Mouse (Mus musculus) urinary bladder, postnatal 10 days (tissue): ENCODE results near the gene Ssna1.
A peak's percentile ranks its signal among the peaks of the same experiment; 100 is the strongest.

Experiments used
- DNase-seq: peaks from one replicate; pipeline ENCODE4 v3.0.0; 2022; ENCODE audit warnings: low spot score

Gene Ssna1

DNA sequence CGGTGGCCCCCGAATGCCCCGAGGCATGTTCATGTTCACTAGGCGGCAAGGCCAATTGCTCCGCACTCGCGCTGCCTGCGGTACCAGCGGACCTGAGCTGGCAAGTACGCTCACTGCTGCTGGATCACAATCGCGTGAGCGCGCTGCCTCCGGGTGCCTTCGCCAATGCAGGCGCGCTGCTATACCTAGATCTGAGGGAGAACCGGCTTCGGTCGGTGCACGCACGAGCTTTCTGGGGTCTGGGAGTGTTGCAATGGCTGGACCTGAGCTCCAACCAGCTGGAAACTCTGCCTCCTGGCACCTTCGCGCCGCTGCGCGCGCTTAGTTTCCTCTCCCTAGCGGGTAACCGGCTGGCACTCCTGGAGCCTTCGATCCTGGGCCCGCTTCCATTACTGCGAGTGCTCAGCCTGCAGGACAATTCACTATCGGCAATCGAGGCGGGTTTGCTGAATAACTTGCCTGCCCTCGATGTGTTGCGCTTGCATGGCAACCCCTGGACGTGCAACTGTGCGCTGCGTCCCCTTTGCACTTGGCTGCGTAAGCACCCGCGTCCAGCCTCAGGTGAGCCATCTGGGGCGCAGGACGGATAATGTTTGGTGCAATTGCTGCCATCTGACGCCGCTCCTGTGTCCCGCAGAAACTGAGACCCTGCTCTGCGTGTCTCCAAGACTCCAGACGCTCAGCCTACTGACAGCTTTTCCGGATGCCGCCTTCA is 18.0 kb upstream of the Ssna1 start:
- no peak for DNase-seq

DNA sequence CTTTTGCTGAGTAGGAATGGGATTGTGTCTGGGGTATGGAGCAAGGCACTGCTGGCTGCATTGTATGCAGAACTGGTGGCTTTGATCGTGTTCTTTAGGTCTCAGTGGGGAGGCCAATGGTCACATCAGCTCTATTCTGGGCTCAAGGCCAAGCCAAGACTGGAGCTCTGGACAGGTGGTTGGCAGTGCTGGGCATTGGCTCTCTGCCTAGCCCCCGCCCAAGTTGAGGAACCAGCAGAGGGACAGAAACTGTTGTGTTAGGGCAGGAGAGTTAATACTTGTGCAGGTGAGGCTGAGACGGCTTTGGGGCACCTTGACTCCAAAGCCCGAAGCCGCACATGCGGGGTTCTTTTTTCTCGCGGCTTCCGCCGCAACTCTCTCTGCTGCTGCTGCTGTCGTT is 17.4 kb upstream of the Ssna1 start, which contains the start of gene Lrrc26:
Gene Lrrc26 (plus strand): TSS at position 265 of the 400 bp plus-strand sequence.
- no peak for DNase-seq

DNA sequence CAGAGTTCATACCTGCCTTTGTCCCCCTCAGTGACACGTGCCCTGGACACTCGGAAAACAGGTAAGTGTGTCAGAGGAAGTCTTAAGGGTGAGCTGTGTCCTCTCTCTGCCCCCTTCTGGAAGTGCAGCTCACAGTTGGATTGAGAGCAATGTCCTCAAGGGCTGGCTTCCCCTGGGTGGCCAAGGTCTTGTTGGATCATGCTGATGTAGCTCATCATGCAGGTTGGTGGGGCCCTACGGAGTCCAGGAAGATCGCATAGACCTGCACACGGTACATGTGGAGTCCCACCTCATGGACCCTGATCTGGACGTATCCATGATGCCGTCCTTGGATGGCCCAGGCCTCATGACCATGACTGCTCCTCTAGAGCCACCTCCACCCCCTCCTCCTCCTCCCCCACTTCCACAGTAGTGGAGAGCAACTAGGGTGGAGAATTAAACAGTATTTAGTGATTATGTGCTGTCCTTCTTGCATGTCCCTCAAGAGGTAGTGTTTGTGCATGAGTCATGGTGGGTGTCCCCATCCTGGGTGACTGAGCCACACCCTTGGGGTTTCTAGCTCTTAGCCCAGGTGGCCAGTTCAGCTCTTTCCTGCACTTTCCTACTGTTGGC is 16.6 kb upstream of the Ssna1 start:
- no peak for DNase-seq

DNA sequence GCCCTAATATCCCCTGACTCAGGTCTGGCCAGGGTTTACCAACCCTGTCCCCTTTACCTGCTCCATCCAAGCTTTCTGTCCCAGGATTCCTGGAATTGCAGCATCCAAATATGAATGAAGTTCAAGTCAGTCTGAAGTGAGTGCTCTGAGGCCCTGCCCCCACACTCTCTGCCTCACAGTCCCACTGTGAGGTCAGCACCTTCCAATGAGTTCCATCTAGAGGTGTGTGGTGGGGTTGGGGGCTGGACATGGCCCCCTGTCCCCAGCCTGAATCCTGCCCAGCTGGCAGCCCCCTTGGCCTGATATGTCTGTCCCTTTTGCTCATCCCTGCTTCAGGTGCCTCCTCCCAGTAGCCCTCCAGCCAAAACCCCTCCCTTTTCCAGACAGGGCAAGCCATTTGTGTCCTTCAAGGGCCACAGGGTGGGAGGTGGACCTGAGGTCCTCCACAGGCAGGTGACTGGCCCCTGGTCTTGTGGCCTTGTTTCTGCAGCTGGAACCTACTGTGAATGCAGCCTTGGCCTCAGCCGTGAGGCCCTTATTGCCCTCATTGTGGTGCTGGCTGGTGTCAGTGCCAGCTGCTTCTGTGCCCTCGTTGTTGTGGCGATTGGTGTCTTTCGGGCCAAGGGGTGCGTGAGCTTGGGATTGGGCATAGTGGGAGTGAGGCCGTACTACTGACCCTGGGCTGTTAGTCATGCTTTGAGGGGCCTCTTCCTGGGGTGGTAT is 15.8 kb upstream of the Ssna1 start, which contains the start of gene Tmem210:
Gene Tmem210 (plus strand): TSS at position 219 of the 723 bp plus-strand sequence.
- DNase-seq = no peak

DNA sequence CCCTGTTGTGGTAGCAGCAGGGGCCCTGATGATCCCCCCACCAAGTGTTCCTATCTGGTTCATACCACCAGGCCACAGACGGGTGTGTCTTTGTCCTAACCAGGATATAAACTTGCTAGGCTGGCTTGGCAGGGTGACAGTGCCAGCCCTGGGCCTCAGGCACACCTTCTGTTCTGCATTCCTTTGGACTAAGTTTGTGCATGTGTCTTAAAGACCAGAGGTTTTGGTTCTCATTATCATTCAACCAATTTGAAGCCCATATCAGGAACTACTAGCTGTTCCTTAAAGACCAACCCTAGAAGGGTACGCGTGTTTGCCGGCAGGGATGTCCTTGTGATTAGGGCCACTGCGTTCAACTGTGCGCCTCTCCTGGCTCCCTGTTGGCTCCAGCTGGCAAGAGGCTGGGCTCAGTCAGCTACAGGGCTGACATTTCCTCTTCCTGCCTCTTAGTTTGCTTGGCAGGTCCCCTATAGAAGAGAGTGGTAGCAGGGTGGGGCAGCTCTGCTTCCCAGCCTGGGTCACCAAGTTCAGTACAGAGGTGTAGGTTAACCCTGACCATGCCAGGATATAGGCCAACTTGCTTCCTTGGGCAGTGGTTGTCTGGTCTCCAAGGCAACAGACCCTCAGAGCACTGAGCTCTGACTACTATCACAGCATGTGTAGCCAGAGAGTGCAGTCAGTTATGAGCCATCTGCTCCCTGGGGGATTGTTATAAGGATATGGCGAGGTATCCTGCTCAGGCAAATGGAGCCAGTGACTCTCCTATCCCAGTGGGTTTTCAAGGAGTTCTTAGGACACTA is 14.8 kb upstream of the Ssna1 start:
- no peak for DNase-seq

DNA sequence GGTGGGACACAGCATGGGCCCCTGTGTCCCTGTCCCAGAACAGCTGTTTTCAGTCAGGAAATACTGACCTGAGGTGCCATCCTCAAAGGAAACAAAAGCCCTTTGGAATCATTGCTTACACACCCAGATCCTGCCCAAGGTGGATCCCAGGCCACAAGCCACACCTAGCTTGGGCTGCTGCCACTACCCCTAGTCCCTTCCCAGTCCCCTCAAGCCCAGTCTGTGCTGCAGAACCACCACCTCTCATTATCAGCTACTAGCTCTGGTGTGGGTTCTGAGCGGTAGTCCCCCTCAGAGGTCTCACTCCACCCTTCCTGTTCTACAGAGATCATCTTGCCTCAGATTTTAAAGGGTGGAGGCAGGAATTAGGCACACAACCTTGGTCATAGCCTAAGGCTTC is 14.1 kb upstream of the Ssna1 start:
- no peak for DNase-seq

DNA sequence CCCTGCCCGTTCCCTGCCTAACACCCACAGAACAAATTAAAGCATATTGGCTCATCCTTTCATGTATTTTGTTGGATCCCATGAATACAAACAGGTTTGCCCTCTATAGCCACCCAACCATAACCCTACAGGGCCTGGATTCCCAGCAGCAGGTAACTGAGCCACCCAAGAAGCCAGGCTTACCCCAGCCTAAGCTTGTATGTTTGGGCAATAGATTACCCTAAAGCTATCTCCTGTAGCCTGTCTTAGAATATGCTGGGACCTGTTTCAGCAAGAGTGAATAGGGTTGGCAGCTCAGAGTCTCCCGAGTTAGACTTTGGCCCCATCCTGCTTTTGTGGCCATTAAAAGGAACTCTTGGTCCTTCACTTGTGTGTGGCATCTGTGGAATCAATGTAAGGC is 13.3 kb upstream of the Ssna1 start:
- DNase-seq = no peak

DNA sequence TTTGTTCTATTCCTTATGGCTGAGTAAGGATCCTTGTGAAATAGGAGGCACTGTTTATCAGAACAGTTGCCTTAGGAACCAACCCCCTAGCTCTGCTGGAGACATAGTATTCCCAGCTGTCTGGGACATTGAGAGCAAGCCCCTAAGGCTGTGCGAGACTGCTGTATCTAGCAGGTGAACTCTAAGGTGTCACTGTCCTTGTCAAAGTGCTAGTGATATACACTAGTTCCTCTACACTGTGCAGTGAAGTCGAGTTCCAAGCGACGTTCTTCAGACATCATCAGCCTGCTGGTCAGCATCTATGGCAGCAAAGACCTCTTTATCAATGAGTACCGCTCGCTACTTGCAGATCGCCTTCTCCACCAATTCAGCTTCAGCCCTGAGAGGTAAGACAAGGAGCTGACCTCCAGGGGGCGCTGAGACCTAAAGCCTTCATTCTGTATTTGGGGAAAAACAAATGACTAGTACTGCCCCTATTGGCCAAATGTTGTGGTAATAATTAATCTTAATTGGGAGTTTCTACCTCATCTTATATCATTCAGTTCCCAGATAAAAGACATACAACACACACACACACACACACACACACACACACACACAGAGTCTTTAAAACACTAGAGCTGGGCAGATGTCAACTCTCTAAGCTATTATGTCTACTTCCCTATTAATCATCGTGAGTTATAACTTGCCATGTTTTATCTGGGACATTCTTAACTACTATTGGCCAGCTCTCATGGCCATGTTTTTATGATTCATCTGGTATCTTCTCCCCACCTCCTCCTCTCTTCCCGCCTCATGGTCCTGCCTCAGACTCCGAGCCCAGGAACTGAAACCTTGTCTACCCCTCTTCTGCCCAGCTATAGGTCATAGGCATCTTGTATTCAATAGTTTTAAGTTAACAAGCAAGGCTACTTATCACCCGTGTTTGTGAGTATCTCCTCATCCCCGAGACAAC is 7.0 kb upstream of the Ssna1 start:
- no peak for DNase-seq

DNA sequence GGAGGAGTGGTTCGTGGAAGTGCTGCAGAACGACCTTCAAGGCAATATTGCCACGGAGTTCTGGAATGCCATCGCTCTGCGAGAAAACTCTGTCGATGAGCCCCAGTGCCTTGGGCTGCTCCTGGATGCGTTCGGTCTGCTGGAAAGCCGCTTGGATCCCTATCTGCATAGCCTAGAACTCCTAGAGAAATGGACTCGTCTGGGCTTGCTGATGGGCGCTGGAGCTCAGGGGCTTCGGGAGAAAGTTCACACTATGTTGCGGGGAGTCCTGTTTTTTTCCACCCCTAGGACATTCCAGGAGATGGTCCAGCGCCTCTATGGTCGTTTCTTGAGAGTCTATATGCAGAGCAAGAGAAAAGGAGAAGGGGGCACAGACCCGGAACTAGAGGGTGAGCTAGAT is 772 bp upstream of the Ssna1 start:
- no peak for DNase-seq

DNA sequence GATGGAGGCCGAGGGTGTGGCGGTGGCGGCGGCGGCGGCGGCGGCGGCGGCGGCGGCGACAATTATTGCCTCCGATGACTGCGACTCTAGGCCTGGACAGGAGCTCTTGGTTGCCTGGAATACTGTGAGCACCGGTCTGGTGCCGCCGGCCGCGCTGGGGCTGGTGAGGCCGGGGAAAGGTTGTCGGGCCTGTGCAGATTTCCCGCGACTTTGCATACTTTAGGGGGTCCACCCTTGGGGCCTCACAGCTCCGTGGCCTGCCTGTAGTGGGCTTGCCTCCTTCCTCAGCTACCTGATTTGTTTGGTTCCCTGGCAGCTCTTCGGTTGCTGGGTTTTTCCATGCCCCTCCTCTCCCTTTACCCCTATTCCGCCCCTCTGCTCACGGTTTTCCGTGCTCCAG is 277 bp upstream of the Ssna1 start:
- DNase-seq = no peak

DNA sequence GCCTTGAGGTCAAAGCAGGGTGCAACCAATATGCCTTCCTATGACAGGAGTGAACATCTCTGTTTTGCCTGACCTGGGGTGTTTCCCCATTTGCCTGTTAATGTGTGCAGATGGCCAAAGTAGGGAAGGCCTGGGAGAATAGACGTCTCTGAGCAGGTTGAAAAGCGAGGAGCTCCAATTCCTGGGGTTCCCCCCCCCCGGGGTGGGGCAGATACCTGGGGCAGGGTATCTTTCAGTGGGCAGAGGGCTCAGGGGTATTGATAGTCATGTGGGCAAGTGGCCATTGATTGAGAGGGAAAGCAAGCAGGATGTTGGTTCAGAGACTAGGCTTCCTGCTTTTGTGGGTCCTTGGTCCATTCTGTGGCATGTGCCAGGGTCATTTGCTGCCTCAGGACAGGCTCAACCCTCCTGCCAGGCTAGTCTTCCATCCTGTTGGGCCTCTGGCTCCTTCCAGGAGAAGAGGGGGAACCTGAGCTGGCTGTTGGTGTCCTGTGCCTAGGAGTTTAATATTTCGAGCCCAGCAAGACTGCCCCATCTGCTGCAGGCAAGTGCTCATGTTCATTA is 4.4 kb downstream of the Ssna1 start:
- no peak for DNase-seq

DNA sequence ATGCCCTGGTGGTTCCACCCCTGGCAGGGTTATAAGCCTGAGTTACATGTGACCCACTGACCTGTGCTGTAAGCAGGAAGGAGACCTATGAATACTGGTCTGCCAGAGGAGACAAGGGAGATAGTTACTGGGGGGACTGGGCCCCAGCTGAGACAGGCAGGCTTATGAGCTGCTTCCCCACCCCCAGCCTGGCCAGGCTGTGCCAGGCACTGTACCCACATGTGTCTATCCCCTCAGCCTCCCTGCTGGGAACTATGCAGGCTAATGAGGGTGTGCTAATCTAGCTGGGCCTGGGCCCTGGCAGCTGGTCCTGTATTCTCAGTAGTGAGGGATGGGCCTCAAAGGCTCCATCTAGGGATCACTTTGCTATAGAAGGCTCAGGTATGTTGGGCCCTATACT is 5.0 kb downstream of the Ssna1 start:
- DNase-seq = no peak

DNA sequence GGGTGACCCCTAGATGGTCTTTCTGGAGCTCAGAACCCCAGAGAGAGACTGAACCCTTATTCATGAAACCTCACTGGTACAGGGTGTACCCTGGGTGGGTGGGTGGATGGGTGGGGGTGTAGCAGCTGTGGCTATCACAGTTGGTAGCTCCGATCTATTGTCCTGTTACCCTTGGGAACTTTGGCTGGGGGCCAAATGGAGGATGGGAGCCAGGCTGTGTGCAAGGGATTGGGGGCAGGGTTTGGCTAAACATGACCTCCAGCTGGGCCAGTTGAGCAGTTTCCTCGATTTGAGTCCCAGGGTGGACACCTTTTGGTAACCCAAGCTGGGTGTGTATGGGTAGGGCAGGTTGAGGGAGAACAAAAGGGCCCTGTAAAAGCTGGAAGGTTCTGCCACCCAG is 5.5 kb downstream of the Ssna1 start:
- DNase-seq = no peak

DNA sequence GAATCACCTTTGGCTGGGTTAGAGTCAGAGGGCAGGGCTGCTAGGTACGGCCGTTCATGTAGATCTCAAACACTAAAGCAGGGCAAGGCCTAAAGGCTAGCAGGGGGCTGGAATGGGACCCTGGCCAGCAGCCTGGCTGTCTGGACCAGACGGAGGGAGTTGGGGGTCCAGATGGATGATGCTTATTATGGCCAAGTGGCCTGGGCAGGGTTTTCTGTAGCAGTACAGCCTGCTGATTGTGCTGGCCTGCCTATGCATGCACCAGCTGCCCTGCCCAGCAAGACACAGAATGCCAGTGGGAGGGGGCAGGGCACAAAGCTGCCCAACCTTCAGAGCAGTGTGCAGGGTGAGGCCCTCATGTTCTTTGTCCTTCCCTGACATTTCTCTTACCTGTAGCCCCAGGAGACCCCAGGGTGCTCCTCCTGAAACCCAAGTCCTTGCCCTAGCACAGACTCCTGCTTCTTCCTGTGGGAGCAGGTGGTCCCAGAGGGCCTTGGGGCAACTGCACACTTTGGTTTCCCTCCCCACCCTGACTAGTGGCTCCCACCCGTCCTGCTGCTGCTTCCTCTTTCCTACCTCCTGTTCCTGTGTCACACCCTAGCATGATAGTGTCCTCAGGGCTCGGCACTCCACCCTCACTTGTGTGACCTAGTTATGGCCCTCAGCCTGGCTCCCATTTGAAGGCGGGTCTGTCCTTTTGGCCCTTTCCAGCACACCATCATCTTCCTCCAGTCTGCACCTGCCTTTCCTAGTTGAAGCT is 6.2 kb downstream of the Ssna1 start:
- no peak for DNase-seq

DNA sequence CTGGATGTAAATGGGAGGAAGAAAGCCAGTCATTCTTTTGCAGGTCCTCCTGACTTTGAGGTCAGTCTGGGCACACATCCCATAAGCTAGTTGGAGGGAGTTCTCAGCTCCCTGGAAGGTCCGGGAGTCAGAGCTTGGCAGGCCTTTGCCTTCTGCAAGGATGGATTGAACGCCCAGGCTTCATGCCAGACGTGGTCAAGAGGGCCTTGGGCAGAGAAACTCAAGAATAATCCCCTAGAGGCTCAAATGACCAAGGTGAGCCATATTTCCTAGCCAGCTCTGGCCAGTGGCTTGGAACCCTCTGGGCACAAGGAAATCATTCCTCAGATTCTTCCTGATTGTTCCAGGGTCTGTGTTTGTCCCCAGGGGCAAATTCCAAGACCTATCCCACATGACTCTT is 7.4 kb downstream of the Ssna1 start:
- DNase-seq = no peak

DNA sequence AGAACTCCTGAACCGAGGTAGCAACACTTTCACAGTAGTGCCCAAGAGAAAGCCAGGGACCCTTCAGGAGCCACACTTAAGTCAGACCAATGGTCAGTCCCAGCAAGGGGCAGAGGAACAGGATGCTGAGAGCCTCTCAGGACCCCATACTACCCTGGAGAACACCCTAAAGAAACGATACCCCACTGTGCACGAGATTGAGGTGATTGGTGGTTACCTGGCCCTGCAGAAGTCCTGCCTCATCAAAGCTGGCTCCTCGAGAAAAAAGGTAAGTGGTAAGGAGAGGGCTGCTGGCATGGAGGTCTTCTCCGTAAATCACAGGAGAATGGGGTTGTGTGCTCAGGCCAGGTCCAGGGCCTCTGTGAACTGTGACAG is 8.0 kb downstream of the Ssna1 start:
- no peak for DNase-seq

DNA sequence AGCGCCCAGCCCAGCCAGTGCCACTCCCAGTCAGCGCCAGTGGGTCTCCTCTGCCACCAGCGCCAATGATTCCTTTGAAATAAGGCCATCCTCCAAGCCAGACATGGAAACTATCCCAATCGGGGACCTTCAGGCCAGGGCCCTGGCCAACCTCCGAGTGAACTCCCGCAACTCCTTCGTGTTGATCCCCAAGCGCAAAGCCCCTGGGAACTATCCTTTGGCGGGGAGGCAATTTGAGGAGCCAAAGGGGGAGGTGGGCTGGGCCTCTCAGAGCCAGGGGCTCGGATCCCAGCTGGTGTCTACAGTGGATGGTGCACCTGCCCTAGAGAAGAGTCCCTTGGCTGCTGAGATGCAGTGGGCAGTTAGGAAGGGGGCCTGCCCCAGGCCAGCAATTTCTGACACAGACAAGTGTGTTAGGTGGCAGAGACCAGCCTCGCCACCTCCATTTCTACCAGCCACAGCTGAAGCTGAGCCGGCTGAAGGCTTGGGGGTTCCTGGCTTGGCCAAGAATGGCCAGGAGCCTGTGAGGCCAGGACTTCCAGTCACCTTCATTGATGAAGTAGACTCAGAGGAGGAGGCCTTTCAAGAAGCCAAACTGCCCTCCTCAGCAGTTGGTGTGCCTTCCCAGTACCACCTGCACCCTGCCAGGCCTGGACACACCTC is 8.5 kb downstream of the Ssna1 start:
- no peak for DNase-seq

DNA sequence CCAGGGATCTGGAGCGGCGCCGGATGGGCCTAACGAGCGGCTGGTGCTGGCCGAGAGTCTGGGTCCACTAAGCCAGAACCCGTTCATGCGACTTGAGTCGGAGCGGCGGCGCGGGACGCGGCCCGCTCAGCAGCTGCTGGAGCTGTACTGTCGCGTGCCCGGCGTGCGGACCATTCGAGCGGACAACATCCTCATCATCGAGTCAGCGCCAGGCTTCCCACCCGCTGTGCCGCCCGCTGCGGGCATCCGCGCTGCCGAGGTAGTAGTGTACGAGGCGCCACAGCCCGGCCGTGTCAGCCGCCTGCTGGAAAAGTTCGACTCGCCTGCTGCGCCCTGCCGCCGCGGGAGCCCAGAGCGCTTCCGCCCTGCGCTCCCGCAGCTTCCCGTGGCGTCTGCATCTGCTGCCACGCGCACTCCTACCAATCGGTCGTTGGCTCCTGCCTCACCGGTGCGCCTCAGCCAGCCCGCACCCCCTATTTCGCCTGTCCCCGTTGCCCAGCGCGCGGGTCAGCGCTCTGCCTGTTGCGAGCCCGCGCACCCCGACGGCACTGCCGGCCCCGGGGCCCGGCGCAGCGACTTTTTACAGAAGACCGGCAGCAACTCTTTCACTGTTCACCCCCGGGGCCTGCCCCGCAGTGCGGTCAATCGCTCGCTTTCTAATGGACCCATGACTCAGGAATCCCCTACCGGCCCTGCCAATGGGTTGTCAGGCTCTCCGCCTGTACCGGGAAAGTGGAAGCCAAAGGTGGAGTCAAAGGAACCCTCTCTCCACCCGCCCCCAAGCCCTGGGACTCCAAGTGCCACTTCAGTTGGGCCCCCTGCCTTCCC is 9.2 kb downstream of the Ssna1 start:
- DNase-seq = no peak

DNA sequence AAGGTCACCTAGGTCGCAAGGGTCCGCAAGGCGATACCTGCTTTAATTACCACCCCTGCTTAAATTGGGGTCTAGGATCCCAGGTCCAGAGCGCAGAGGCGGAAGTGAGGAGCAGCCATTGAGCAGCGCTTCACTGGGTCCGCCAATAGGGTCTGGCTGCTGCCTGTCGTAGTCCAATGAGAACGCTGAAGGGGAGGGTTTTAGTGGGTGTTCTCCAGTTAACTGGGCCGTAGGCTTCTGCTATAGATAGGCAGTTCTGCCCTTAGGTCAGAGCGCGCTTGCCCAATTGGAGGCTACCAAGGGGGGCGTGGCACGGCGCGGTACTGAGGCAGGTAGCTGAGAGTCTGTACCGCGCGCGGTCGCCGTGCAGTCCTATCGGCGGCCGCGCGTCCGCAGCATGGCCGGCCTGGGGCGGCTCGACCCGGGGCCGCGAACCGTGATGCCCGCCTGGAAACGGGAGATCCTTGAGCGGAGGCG is 9.9 kb downstream of the Ssna1 start, which contains the start of gene Tprn:
Gene Tprn (plus strand): TSS at position 328 of the 477 bp plus-strand sequence.
- peak; percentile 84 for DNase-seq
